Mouse (Mus musculus) adrenal gland, adult 8-10 months (tissue): ENCODE results near the gene Tfg. TPM values are rescaled to one million over a fixed set of nuclear protein-coding genes. Genes with fewer than 3 reads are reported as not detected.
A peak's percentile ranks its signal among the peaks of the same experiment; 100 is the strongest.

Experiments used
- DNase-seq: peaks from one replicate; pipeline ENCODE4 v3.0.0; 2022
- total RNA-seq, 4 experiments: library from RNA; stranded (reverse); gene quantifications; 2 replicates each; pipeline ENCODE4 v1.2.4; 2022

Gene Tfg
- 10 to 100 TPM; 61.0 to 76.1 (median 66.5) TPM for total RNA-seq

GRCm38 (mm10) chr16:56717224-56718200 lies at the start of gene Tfg:
Gene Tfg, minus strand, starts transcription at chr16:56717450.
- DNase-seq: peak; percentile 99

GRCm38 (mm10) chr16:56729060-56729459 lies 11.8 kb upstream of the Tfg start:
- no peak for DNase-seq

- DNase-seq: no peak
Measured at GRCm38 (mm10) chr16:56724927-56725326, 7.7 kb upstream of the Tfg start.

GRCm38 (mm10) chr16:56722357-56722756 lies 5.1 kb upstream of the Tfg start:
- DNase-seq: no peak

GRCm38 (mm10) chr16:56719031-56719430 lies 1.8 kb upstream of the Tfg start:
- DNase-seq: no peak

GRCm38 (mm10) chr16:56716557-56717179 lies 582 bp downstream of the Tfg start:
- peak; percentile 20 for DNase-seq

GRCm38 (mm10) chr16:56715608-56716007 lies 1.6 kb downstream of the Tfg start:
- DNase-seq: no peak

- DNase-seq: no peak
Measured at GRCm38 (mm10) chr16:56710071-56710470, 7.2 kb downstream of the Tfg start.

- no peak for DNase-seq
Measured at GRCm38 (mm10) chr16:56705731-56706130, 11.5 kb downstream of the Tfg start.

- no peak for DNase-seq
Measured at GRCm38 (mm10) chr16:56700898-56701297, 16.4 kb downstream of the Tfg start.

GRCm38 (mm10) chr16:56696448-56696847 lies 20.8 kb downstream of the Tfg start:
- no peak for DNase-seq

- no peak for DNase-seq
Measured at GRCm38 (mm10) chr16:56690715-56691114, 26.5 kb downstream of the Tfg start.

GRCm38 (mm10) chr16:56686747-56687146 lies 30.5 kb downstream of the Tfg start:
- no peak for DNase-seq

- no peak for DNase-seq
Measured at GRCm38 (mm10) chr16:56681010-56681645, 36.1 kb downstream of the Tfg start.

- DNase-seq: no peak
Measured at GRCm38 (mm10) chr16:56677146-56677545, 40.1 kb downstream of the Tfg start.

GRCm38 (mm10) chr16:56673420-56673819 lies 43.8 kb downstream of the Tfg start:
- no peak for DNase-seq

GRCm38 (mm10) chr16:56670941-56671340 lies 46.3 kb downstream of the Tfg start:
- DNase-seq: no peak

- DNase-seq: no peak
Measured at GRCm38 (mm10) chr16:56669520-56669919, 47.7 kb downstream of the Tfg start.

- no peak for DNase-seq
Measured at GRCm38 (mm10) chr16:56658866-56659265, 58.4 kb downstream of the Tfg start.

GRCm38 (mm10) chr16:56655193-56655910 lies 61.9 kb downstream of the Tfg start:
- DNase-seq: no peak

- DNase-seq: no peak
Measured at GRCm38 (mm10) chr16:56646382-56647172, 70.7 kb downstream of the Tfg start.

GRCm38 (mm10) chr16:56645251-56645650 lies 72.0 kb downstream of the Tfg start:
- no peak for DNase-seq
